Mouse (Mus musculus) right cerebral cortex, adult 18-20 months (tissue): ENCODE results near the gene Tspan1.
A peak's percentile ranks its signal among the peaks of the same experiment; 100 is the strongest.

Source experiments
- DNase-seq: peaks from one replicate; pipeline ENCODE4 v3.0.0; 2022; ENCODE audit warnings: mixed read lengths

Gene Tspan1

GRCm38 (mm10) chr4:116167404-116167803 lies at the start of gene Tspan1:
Tspan1 (minus strand) TSS chr4:116167601.
- DNase-seq = no peak

GRCm38 (mm10) chr4:116217046-116217445 lies 49.6 kb upstream of the Tspan1 start:
- DNase-seq = no peak

GRCm38 (mm10) chr4:116215895-116216605 lies 48.6 kb upstream of the Tspan1 start:
- no peak for DNase-seq

GRCm38 (mm10) chr4:116208891-116209290 lies 41.5 kb upstream of the Tspan1 start:
- no peak for DNase-seq

GRCm38 (mm10) chr4:116206531-116206930 lies 39.1 kb upstream of the Tspan1 start:
- no peak for DNase-seq

- DNase-seq = no peak
Observed at GRCm38 (mm10) chr4:116204422-116204821, 37.0 kb upstream of the Tspan1 start.

- DNase-seq = no peak
Observed at GRCm38 (mm10) chr4:116198422-116198821, 31.0 kb upstream of the Tspan1 start.

GRCm38 (mm10) chr4:116193583-116194383 lies 26.4 kb upstream of the Tspan1 start:
- DNase-seq = no peak

- no peak for DNase-seq
Observed at GRCm38 (mm10) chr4:116192286-116192835, 25.0 kb upstream of the Tspan1 start.

- no peak for DNase-seq
Observed at GRCm38 (mm10) chr4:116185083-116185482, 17.7 kb upstream of the Tspan1 start.

- DNase-seq = no peak
Observed at GRCm38 (mm10) chr4:116182745-116183144, 15.3 kb upstream of the Tspan1 start.

GRCm38 (mm10) chr4:116182079-116182478 lies 14.7 kb upstream of the Tspan1 start:
- DNase-seq = no peak

- no peak for DNase-seq
Observed at GRCm38 (mm10) chr4:116177140-116177539, 9.7 kb upstream of the Tspan1 start.

GRCm38 (mm10) chr4:116176543-116176988 lies 9.2 kb upstream of the Tspan1 start:
- DNase-seq = peak; percentile 71

- DNase-seq = peak; percentile 58
Observed at GRCm38 (mm10) chr4:116175711-116176542, 8.5 kb upstream of the Tspan1 start.

GRCm38 (mm10) chr4:116175136-116175535 lies 7.7 kb upstream of the Tspan1 start:
- no peak for DNase-seq

GRCm38 (mm10) chr4:116174466-116175116 lies 7.2 kb upstream of the Tspan1 start:
- no peak for DNase-seq

- no peak for DNase-seq
Observed at GRCm38 (mm10) chr4:116173752-116174151, 6.4 kb upstream of the Tspan1 start.

- DNase-seq = no peak
Observed at GRCm38 (mm10) chr4:116173072-116173471, 5.7 kb upstream of the Tspan1 start, which contains the start of the genes 1700042G07Rik and Gm49337. 1700042G07Rik (plus strand) TSS chr4:116173372. Gm49337 (plus strand) TSS chr4:116173384.

- no peak for DNase-seq
Observed at GRCm38 (mm10) chr4:116169353-116169672, 1.9 kb upstream of the Tspan1 start.

- peak; percentile 70 for DNase-seq
Observed at GRCm38 (mm10) chr4:116168617-116169352, 1.4 kb upstream of the Tspan1 start.
